Mouse (Mus musculus) lung, postnatal 0 days (tissue): ENCODE data around the gene Zfp704. TPM values are rescaled to one million over a fixed set of nuclear protein-coding genes. Genes with fewer than 3 reads are reported as not detected.
A peak's percentile ranks its signal among the peaks of the same experiment; 100 is the strongest.

Experiments used
- ATAC-seq: fragments of 200-750 bp; cut with Nextera tagmentation; 2 replicates; pipeline ENCODE4 v1.8.0; 2017; ENCODE audit warnings: moderate library complexity
- DNase-seq: peaks from one replicate; pipeline ENCODE4 v3.0.0-alpha.2; 2016; ENCODE audit warnings: low spot score
- H3K27ac ChIP-seq: fragments of 300-500 bp; sonication (generic); 2 replicates; pipeline ENCODE4 v1.5.1; 2014; ENCODE audit warnings: antibody characterized with exemption, mild to moderate bottlenecking, low read length, mixed read lengths
- H3K27me3 ChIP-seq: fragments of 300-500 bp; sonication (generic); replicated peaks from 2 replicates; pipeline ENCODE4 v1.6.1; 2014; ENCODE audit warnings: low read length, mixed read lengths; ENCODE audit not compliant: insufficient read depth
- H3K36me3 ChIP-seq: fragments of 300-500 bp; sonication (generic); 2 replicates; pipeline ENCODE4 v1.6.1; 2014; ENCODE audit warnings: low read length, mixed read lengths; ENCODE audit not compliant: insufficient read depth
- H3K4me1 ChIP-seq: fragments of 300-500 bp; sonication (generic); 2 replicates; pipeline ENCODE4 v1.6.1; 2014; ENCODE audit warnings: antibody characterized with exemption, low read depth, low read length, mixed read lengths; ENCODE audit not compliant: insufficient read depth
- H3K4me2 ChIP-seq: fragments of 300-500 bp; sonication (generic); replicated peaks from 2 replicates; pipeline ENCODE4 v1.6.1; 2014; ENCODE audit warnings: low read depth, mild to moderate bottlenecking, low read length, moderate library complexity, mixed read lengths
- H3K4me3 ChIP-seq: fragments of 300-500 bp; sonication (generic); 2 replicates; pipeline ENCODE4 v1.5.1; 2014; ENCODE audit warnings: low read depth, low read length
- H3K9ac ChIP-seq: fragments of 300-500 bp; sonication (generic); replicated peaks from 2 replicates; pipeline ENCODE4 v1.6.1; 2014; ENCODE audit warnings: low read depth, mild to moderate bottlenecking
- H3K9me3 ChIP-seq: fragments of 300-500 bp; sonication (generic); 2 replicates; pipeline ENCODE4 v1.6.1; 2016; ENCODE audit warnings: low read length, mixed read lengths
- CTCF ChIP-seq: IDR thresholded peaks from 2 replicates; pipeline ENCODE4 v1.5.1; 2016; ENCODE audit warnings: antibody characterized with exemption, mild to moderate bottlenecking
- EP300 ChIP-seq: IDR thresholded peaks from 2 replicates; pipeline ENCODE4 v1.6.1; 2016; ENCODE audit warnings: antibody characterized with exemption, mild to moderate bottlenecking, control low read depth
- WGBS: fragments of 180-500 bp; shearing (Covaris S2); extraction: QIAGEN DNeasy Blood & Tissue Kit; methylation state at CpG from one replicate; pipeline ENCODE4 v1.1.7; 2014; 5-methylcytosine and 5-hydroxymethylcytosine counted together
- polyA plus RNA-seq: library from polyadenylated mRNA; unstranded; fragments of >200 nt; fragmentation: Nextera tagmentation; extraction: Ambion mirVana; gene quantifications from 2 replicates; pipeline ENCODE4 v1.2.1, GENCODE M21; 2015

The Zfp704 gene
- polyA plus RNA-seq, 1 experiment from 2014 or later: 5.9 TPM

GRCm38 (mm10) chr3:9491766-9492283, 118.1 kb downstream of the Zfp704 start:
- Histone ChIP-seq H3K27me3 (no peaks in the 10 kb centered on the region), H3K36me3 (no peaks in the 10 kb centered on the region), H3K9ac (no peak overlapping the region), H3K9me3 (no peaks in the 10 kb centered on the region), H3K4me2 (no peak overlapping the region), H3K4me1 (no peaks in the 10 kb centered on the region), H3K4me3 (no peak overlapping the region), H3K27ac (no peak overlapping the region)
- ATAC-seq (peak; percentile 28; the same call in 1 of the 2 replicates), DNase-seq (no peak)
- 92% methylated on average over 4 of the region's 4 CpGs for WGBS
- TF ChIP-seq CTCF (no peak), EP300 (no peak)

DNA sequence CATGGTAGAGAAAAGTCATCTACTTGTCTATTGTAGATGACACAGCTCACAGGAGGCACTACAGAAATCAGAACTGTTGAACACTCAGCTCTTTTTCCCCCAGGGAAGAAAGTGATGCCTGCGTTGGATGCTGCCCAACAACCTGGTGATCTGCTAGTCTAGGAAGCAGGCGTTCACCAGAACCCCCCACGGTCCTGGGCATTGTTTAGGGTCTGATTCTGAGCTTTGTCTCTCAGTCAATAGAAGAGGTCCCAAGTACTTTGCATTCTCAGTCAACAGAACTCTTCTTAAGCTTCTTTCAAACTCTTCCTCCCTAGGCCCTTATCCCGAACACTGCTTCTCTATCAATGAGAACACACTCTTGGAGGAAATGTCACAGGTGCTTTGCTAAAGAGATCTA, 122.2 kb downstream of the Zfp704 start:
- no peaks in the 10 kb centered on the region for H3K36me3 ChIP-seq
- no peaks in the 10 kb centered on the region for H3K27me3 ChIP-seq
- H3K27ac ChIP-seq: no peak overlapping the region
- DNase-seq (no peak), ATAC-seq (no peak)
- no peaks in the 10 kb centered on the region for H3K9me3 ChIP-seq
- no peak overlapping the region for H3K4me2 ChIP-seq
- H3K9ac ChIP-seq: no peak overlapping the region
- no peak overlapping the region for H3K4me3 ChIP-seq
- 80% methylated on average over 4 of the region's 4 CpGs for WGBS
- H3K4me1 ChIP-seq: no peaks in the 10 kb centered on the region
- no peak for TF ChIP-seq CTCF
- no peak for TF ChIP-seq EP300

DNA sequence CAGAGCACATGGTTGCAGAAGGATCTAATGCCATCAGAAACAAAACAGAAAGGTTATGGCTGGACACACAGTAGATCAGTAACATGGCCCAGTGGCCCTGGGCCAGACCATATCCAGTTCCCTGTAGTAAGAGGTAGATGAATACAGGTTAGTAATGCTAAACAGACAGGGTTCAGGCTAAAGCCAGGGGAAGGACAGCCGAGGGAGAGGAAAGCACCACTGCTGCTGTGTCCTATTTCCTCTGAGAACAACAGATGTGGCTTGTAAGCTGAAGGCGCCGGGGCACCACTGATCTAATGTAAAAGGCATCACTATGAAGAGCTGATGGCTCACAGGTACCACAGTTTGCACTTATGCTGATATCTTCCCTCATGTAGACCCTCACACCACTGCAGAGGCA, 124.4 kb downstream of the Zfp704 start:
- WGBS: 90% methylated on average over 3 of the region's 3 CpGs
- Histone ChIP-seq H3K9me3 (no peaks in the 10 kb centered on the region), H3K9ac (no peak overlapping the region), H3K27me3 (no peaks in the 10 kb centered on the region), H3K36me3 (no peaks in the 10 kb centered on the region), H3K4me1 (no peaks in the 10 kb centered on the region), H3K4me3 (no peak overlapping the region), H3K4me2 (no peak overlapping the region), H3K27ac (no peak overlapping the region)
- no peak for ATAC-seq
- TF ChIP-seq EP300 (no peak), CTCF (no peak)
- DNase-seq: no peak

- no peaks in the 10 kb centered on the region for H3K4me1 ChIP-seq
- H3K4me3 ChIP-seq: no peak overlapping the region
- 80% methylated on average over 4 of the region's 4 CpGs for WGBS
- H3K36me3 ChIP-seq: no peaks in the 10 kb centered on the region
- H3K9me3 ChIP-seq: no peaks in the 10 kb centered on the region
- no peaks in the 10 kb centered on the region for H3K27me3 ChIP-seq
- no peak overlapping the region for H3K4me2 ChIP-seq
- H3K27ac ChIP-seq: no peak overlapping the region
- TF ChIP-seq CTCF (no peak), EP300 (no peak)
- ATAC-seq (no peak), DNase-seq (no peak)
- no peak overlapping the region for H3K9ac ChIP-seq
These were observed 127.9 kb downstream of the Zfp704 start for GRCm38 (mm10) chr3:9481956-9482355.

DNA sequence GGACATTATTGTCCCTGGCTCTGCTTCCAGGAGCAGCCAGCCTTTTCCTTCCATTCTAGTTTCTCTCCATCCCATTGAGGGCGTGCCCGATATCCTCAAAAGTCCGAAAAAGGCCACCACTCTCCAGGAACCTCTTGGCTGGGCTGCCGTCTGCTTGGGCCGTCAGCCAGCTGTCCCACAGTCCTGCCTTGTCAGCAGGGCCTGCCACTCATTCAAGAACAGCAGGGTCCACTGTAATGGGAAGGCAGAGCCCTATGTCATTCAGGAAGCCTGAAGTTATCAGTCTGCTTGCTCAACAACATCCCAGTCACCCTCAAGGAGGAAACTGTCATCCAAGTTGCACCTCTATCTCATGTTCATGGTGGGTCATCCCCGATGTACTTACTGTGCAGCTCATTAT, 128.5 kb downstream of the Zfp704 start:
- Histone ChIP-seq H3K4me2 (no peak overlapping the region), H3K4me3 (no peak overlapping the region), H3K27ac (no peak overlapping the region), H3K27me3 (no peaks in the 10 kb centered on the region), H3K9ac (no peak overlapping the region), H3K9me3 (no peaks in the 10 kb centered on the region), H3K36me3 (no peaks in the 10 kb centered on the region), H3K4me1 (no peaks in the 10 kb centered on the region)
- WGBS: 48% methylated on average over 6 of the region's 6 CpGs
- DNase-seq (peak; percentile 24), ATAC-seq (peak; percentile 40; the same call in 1 of the 2 replicates)
- TF ChIP-seq CTCF (no peak), EP300 (no peak)

GRCm38 (mm10) chr3:9480936-9481335, 128.9 kb downstream of the Zfp704 start:
- Histone ChIP-seq H3K9ac (no peak overlapping the region), H3K36me3 (no peaks in the 10 kb centered on the region), H3K4me1 (no peaks in the 10 kb centered on the region), H3K27ac (no peak overlapping the region), H3K4me2 (no peak overlapping the region), H3K27me3 (no peaks in the 10 kb centered on the region), H3K9me3 (no peaks in the 10 kb centered on the region), H3K4me3 (no peak overlapping the region)
- no peak for DNase-seq
- TF ChIP-seq EP300 (no peak), CTCF (no peak)
- 82% methylated on average over 5 of the region's 5 CpGs for whole genome bisulfite sequencing
- ATAC-seq: no peak

DNA sequence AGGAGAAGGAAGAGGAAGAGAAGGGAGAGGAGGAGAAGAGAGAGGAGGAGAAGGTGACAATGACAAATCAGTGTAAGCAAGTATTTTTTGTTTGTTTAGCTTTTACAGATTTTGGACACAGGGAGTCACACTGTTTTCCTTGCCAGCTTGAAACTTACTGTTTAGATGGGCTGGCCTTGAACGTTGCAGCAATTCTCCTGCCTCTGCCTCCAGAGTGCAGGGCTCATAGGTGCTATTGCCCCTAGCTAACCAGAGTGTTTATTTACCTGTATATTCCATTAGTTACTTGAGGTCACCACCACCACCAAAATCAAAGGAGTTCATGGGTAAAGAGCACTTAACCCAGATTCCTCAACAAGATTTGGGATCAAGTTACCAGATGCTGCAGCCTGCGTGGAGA, 132.5 kb downstream of the Zfp704 start:
- Histone ChIP-seq H3K9ac (no peak overlapping the region), H3K27me3 (no peaks in the 10 kb centered on the region), H3K9me3 (no peaks in the 10 kb centered on the region), H3K4me1 (no peaks in the 10 kb centered on the region), H3K27ac (no peak overlapping the region), H3K4me3 (no peak overlapping the region), H3K4me2 (no peak overlapping the region), H3K36me3 (no peaks in the 10 kb centered on the region)
- ATAC-seq: no peak
- 77% methylated on average over 2 of the region's 2 CpGs for WGBS
- no peak for DNase-seq
- TF ChIP-seq CTCF (no peak), EP300 (no peak)
